Mouse (Mus musculus) spleen, adult 2 months (tissue): Measurements from ENCODE around the gene Slc12a4. TPM values are rescaled to one million over a fixed set of nuclear protein-coding genes. Genes with fewer than 3 reads are reported as not detected.
"Not testable (repeated sequence)": the region's sequence is repeated elsewhere in the genome, so short reads cannot be mapped to it uniquely, and the experiment has no call there.

Source experiments
- DNase-seq, 2 experiments: peaks; one replicate each; pipeline versions ENCODE4 v3.0.0 to v3.0.0-alpha.2; 2012 to 2021; ENCODE audit warnings: low spot score in 2 of 2, low read depth in 1 of 2
- H3K27ac ChIP-seq: fragments of 200-500 bp; 2 replicates; pipeline ENCODE4 v1.5.1; 2012; ENCODE audit warnings: low read length, inconsistent platforms; ENCODE audit not compliant: insufficient read depth
- H3K27me3 ChIP-seq: fragments of 200-500 bp; 2 replicates; pipeline ENCODE4 v1.6.1; 2012; ENCODE audit warnings: mild to moderate bottlenecking, moderate library complexity, low read length, inconsistent platforms; ENCODE audit not compliant: control insufficient read depth, insufficient read depth
- H3K36me3 ChIP-seq: fragments of 200-500 bp; 2 replicates; pipeline ENCODE4 v1.6.1; 2012; ENCODE audit warnings: mild to moderate bottlenecking, low read length, inconsistent platforms; ENCODE audit not compliant: control insufficient read depth, insufficient read depth
- H3K4me1 ChIP-seq: fragments of 200-500 bp; 2 replicates; pipeline ENCODE4 v1.6.1; 2011; ENCODE audit warnings: inconsistent platforms; ENCODE audit not compliant: control insufficient read depth, insufficient read depth, insufficient read length
- H3K4me3 ChIP-seq: fragments of 200-500 bp; 2 replicates; pipeline ENCODE4 v1.5.1; 2011; ENCODE audit warnings: mild to moderate bottlenecking, inconsistent platforms; ENCODE audit not compliant: insufficient read depth, insufficient read length; ENCODE audit errors: extremely low read depth
- CTCF ChIP-seq: fragments of 200-500 bp; IDR thresholded peaks from 2 replicates; pipeline ENCODE4 v1.5.1; 2011; ENCODE audit warnings: mild to moderate bottlenecking, inconsistent platforms; ENCODE audit not compliant: insufficient read depth, insufficient read length, insufficient replicate concordance; ENCODE audit errors: extremely low read depth
- POLR2A ChIP-seq: fragments of 200-500 bp; IDR thresholded peaks from 2 replicates; pipeline ENCODE4 v1.6.1; 2011; ENCODE audit warnings: low read depth, low read length, inconsistent platforms
- WGBS: fragments of 180-500 bp; shearing (Covaris S2); methylation state at CpG from one replicate; pipeline ENCODE4 v1.1.7; 2018; 5-methylcytosine and 5-hydroxymethylcytosine counted together
- polyA plus RNA-seq: library from polyadenylated mRNA; depleted of rRNA; stranded (reverse); fragments of >200 nt; gene quantifications from 2 replicates; pipeline ENCODE4 v1.2.3, GENCODE M21; 2012

Slc12a4 gene
- polyA plus RNA-seq, 1 experiment = 25.1 TPM

GRCm38 (mm10) chr8:105991546-105991945 lies 25.6 kb upstream of the Slc12a4 start:
- H3K27me3 ChIP-seq = no peaks in the 10 kb centered on the region
- H3K36me3 ChIP-seq = no peaks in the 10 kb centered on the region

DNA sequence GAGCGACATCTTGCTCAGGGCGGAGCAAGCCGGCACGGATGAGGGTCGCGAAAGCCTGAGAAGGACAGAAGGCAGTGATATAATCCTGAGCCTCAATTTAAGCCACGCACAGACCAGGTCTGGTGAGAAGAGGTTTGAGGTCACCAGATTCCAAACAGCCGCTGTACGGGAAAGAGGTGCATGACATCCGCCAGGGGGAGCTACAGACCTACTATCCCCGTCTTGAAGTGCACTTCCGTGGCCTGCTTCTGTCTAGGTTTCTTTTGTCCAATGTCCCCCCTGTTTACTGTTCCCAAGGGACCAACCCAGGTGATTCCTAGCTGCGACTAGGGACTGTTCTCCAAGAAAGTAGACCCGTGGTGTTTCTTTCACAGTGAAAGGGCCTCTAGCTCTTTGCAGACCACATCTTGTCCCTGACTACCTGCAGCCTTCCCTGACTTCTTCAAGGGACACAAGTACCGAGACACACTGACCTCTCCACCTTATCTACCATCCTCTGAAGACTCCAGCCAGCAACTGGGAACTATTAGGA lies 25.0 kb upstream of the Slc12a4 start, which contains the start of gene Dus2:
Dus2 (plus strand) TSS at position 482 of the 532 bp plus-strand sequence.
- no peaks in the 10 kb centered on the region for H3K36me3 ChIP-seq
- H3K4me1 ChIP-seq = peaks cover 10% of the 10 kb centered on the region; the same call in 1 of the 2 replicates
- no peaks in the 10 kb centered on the region for H3K27me3 ChIP-seq
- DNase-seq = peak; percentile 68 to 84
- no peak within 1 kb of the TSS for H3K27ac ChIP-seq
- 10% methylated on average over 15 of the region's 15 CpGs for WGBS
- TF ChIP-seq POLR2A = no peak
- TF ChIP-seq CTCF = peak; percentile 94
- H3K4me3 ChIP-seq = no peak within 1 kb of the TSS

More at GRCm38 (mm10) chr8:105991546-105991945, 25.6 kb upstream of the Slc12a4 start:
- Histone ChIP-seq H3K27ac (no peak overlapping the region), H3K4me1 (peaks cover 15% of the 10 kb centered on the region; the same call in 1 of the 2 replicates), H3K4me3 (no peak overlapping the region)
- 79% methylated on average over 2 of the region's 2 CpGs for WGBS
- TF ChIP-seq POLR2A (no peak), CTCF (no peak)
- no peak for DNase-seq

DNA sequence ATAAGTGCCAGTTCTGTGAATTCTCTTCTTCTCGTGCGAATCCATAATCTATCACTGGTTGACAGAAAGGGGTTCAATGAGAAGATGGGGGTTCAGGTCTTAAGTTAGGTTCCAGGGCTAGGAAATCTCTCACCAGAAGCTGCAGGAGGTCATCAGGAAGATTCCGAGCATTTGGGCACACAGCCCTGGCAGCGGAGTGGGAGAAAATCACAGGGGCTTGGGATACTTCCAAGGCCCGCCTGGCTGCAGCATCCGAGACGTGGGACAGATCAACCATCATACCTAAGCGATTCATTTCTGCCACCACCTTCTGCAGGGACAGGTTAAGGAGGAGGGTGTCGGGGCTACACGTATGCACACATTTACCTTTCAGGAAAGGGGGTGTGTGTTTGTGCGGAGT lies 22.6 kb upstream of the Slc12a4 start:
- no peak overlapping the region for H3K4me3 ChIP-seq
- H3K4me1 ChIP-seq = peaks cover 9% of the 10 kb centered on the region; the same call in 1 of the 2 replicates
- TF ChIP-seq CTCF (no peak), POLR2A (no peak)
- H3K27ac ChIP-seq = no peak overlapping the region
- no peak for DNase-seq
- H3K36me3 ChIP-seq = no peaks in the 10 kb centered on the region
- WGBS = 87% methylated on average over 11 of the region's 11 CpGs
- no peaks in the 10 kb centered on the region for H3K27me3 ChIP-seq

DNA sequence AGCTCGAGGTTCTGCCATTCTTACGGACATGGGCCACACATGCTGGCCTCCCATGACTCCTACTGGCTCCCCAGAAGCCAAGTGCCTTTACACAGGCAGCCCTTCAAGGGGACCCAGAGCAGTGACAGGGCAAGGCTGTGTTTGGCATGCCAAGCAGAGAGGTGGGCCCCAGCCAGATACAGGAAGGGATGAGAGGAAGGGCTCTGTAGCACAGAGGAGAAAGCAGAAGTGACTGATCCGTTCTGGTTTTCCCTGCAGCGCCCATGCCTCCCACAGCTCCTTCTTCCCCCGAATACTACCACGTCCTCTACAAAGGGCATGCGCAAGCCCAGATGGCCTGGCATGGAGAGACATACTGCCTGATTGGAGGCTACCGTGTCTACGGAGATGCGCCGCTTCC lies 17.5 kb upstream of the Slc12a4 start:
- 39% methylated on average over 11 of the region's 11 CpGs for WGBS
- not testable (repeated sequence) for DNase-seq, H3K4me1 ChIP-seq, H3K4me3 ChIP-seq, H3K36me3 ChIP-seq, H3K27ac ChIP-seq, H3K27me3 ChIP-seq

DNA sequence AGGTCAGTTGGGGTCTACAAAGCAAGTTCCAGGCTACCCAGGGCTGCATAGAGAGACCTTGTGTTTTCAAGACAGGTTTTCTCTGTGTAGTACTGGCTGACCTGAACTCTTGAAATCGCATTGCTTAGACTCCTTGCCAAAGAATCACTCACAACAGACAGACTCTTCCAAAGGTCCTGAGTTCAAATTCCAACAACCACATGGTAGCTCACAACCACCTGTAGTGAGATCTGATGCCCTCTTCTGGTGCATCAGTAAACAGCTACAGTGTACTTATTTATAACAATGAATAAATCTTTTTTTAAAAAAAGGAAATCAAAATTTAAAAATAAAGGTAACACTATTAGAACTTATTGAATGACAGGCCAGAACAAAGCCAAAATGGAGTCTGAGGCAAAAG lies 15.2 kb upstream of the Slc12a4 start:
- TF ChIP-seq POLR2A (no peak), CTCF (no peak)
- Histone ChIP-seq H3K4me1 (0 out of 2 replicates have a peak, but pooled peaks cover 2% of the 10 kb centered on the region), H3K27ac (no peak overlapping the region), H3K4me3 (no peak overlapping the region), H3K27me3 (no peaks in the 10 kb centered on the region), H3K36me3 (no peaks in the 10 kb centered on the region)
- WGBS = 90% methylated on average over 1 of the region's 1 CpGs
- DNase-seq = no peak

GRCm38 (mm10) chr8:105979325-105979724 lies 13.4 kb upstream of the Slc12a4 start, which contains the start of gene Dpep3:
Dpep3 (minus strand) TSS chr8:105979429.
- Histone ChIP-seq H3K27ac (no peak within 1 kb of the TSS), H3K36me3 (no peaks in the 10 kb centered on the region), H3K4me1 (0 out of 2 replicates have a peak, but pooled peaks cover 2% of the 10 kb centered on the region), H3K27me3 (no peaks in the 10 kb centered on the region), H3K4me3 (no peak within 1 kb of the TSS)
- no peak for TF ChIP-seq POLR2A
- no peak for TF ChIP-seq CTCF
- 90% methylated on average over 15 of the region's 15 CpGs for WGBS
- no peak for DNase-seq

DNA sequence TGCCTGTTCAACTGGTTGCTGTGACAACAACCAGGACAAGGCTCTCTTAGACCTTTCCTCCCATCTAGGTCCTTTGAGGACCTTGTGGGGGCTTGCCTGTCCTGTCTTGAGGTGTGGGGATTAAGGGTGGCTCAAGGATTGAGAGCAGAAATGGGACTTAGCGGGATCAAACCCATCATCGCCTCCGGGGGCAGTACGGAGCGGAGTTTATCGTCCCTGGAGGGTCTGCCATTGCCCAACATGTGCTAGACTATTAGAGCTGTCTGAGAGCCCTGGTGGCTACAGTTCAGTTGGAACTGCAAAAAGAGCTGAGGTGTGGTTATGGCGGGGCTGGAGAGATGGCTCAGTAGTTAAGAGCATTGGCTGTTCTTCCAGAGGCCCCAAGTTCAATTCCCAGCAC lies 9.5 kb upstream of the Slc12a4 start:
- Histone ChIP-seq H3K4me3 (no peak overlapping the region), H3K4me1 (no peaks in the 10 kb centered on the region), H3K36me3 (no peaks in the 10 kb centered on the region), H3K27ac (no peak overlapping the region), H3K27me3 (no peaks in the 10 kb centered on the region)
- TF ChIP-seq CTCF (no peak), POLR2A (no peak)
- DNase-seq = no peak
- 83% methylated on average over 7 of the region's 7 CpGs for WGBS
